Mouse (Mus musculus) monocyte, adult 5-6 weeks (primary cell): ENCODE data around the gene Mrpl23. TPM values are rescaled to one million over a fixed set of nuclear protein-coding genes. Genes with fewer than 3 reads are reported as not detected.

ENCODE experiments used
- ATAC-seq: fragments of 153-309, 156-312 bp; replicated peaks from 2 replicates; pipeline ENCODE4 v1.8.0; 2017; ENCODE audit warnings: mild to moderate bottlenecking; ENCODE audit not compliant: low TSS enrichment, insufficient number of reproducible peaks, severe bottlenecking, poor library complexity, low FRiP score
- total RNA-seq: library from RNA; stranded (forward); fragments of 200-1000, 200-491, 200-594 nt; gene quantifications from 3 replicates; pipeline ENCODE4 v1.2.3, GENCODE M21; 2017

Gene Mrpl23
- total RNA-seq = 9.7 to 34.1 TPM (median 22.6 TPM) in 3 replicates

GRCm38 (mm10) chr7:142532671-142533058 is at the start of gene Mrpl23:
TSS of gene Mrpl23 (plus strand) at chr7:142532686.
- ATAC-seq = peak; percentile 19; the same call in 1 of the 2 replicates

- no peak for ATAC-seq
Observed at GRCm38 (mm10) chr7:142483136-142483535, 49.4 kb upstream of the Mrpl23 start.

GRCm38 (mm10) chr7:142484780-142485179 is 47.7 kb upstream of the Mrpl23 start:
- no peak for ATAC-seq

- ATAC-seq = no peak
Observed at GRCm38 (mm10) chr7:142486751-142487162, 45.7 kb upstream of the Mrpl23 start.

- ATAC-seq = no peak
Observed at GRCm38 (mm10) chr7:142487341-142487859, 45.1 kb upstream of the Mrpl23 start.

GRCm38 (mm10) chr7:142488053-142488452 is 44.4 kb upstream of the Mrpl23 start:
- ATAC-seq = no peak

- no peak for ATAC-seq
Observed at GRCm38 (mm10) chr7:142493535-142493934, 39.0 kb upstream of the Mrpl23 start.

GRCm38 (mm10) chr7:142496158-142496557 is 36.3 kb upstream of the Mrpl23 start:
- no peak for ATAC-seq

- ATAC-seq = no peak
Observed at GRCm38 (mm10) chr7:142496800-142497199, 35.7 kb upstream of the Mrpl23 start.

GRCm38 (mm10) chr7:142497775-142498174 is 34.7 kb upstream of the Mrpl23 start:
- ATAC-seq = peak; percentile 28; the same call in 1 of the 2 replicates

- ATAC-seq = no peak
Observed at GRCm38 (mm10) chr7:142498575-142498974, 33.9 kb upstream of the Mrpl23 start, which contains the start of gene Tnnt3. TSS of gene Tnnt3 (plus strand) at chr7:142498836.

GRCm38 (mm10) chr7:142499010-142499721 is 33.3 kb upstream of the Mrpl23 start:
- no peak for ATAC-seq

GRCm38 (mm10) chr7:142500032-142500431 is 32.5 kb upstream of the Mrpl23 start:
- ATAC-seq = no peak

GRCm38 (mm10) chr7:142503206-142503605 is 29.3 kb upstream of the Mrpl23 start:
- ATAC-seq = no peak

- no peak for ATAC-seq
Observed at GRCm38 (mm10) chr7:142505942-142506341, 26.5 kb upstream of the Mrpl23 start.

GRCm38 (mm10) chr7:142506501-142506900 is 26.0 kb upstream of the Mrpl23 start:
- ATAC-seq = no peak

- no peak for ATAC-seq
Observed at GRCm38 (mm10) chr7:142507453-142507852, 25.0 kb upstream of the Mrpl23 start.

GRCm38 (mm10) chr7:142509518-142509917 is 23.0 kb upstream of the Mrpl23 start:
- no peak for ATAC-seq

- no peak for ATAC-seq
Observed at GRCm38 (mm10) chr7:142510021-142510777, 22.3 kb upstream of the Mrpl23 start.

- ATAC-seq = no peak
Observed at GRCm38 (mm10) chr7:142514048-142514447, 18.4 kb upstream of the Mrpl23 start.
